Mouse (Mus musculus) forebrain, embryonic 16.5 days (tissue): ENCODE results near the gene Gm45213. TPM values are rescaled to one million over a fixed set of nuclear protein-coding genes. Genes with fewer than 3 reads are reported as not detected.

Source experiments
- ATAC-seq: fragments of 200-750 bp; cut with Nextera tagmentation; 2 replicates; pipeline ENCODE4 v1.8.0; 2017; ENCODE audit warnings: mild to moderate bottlenecking, moderate library complexity
- H3K27ac ChIP-seq: fragments of 300-500 bp; sonication (generic); 2 replicates; pipeline ENCODE4 v1.5.1; 2014; ENCODE audit warnings: low read length, control low read depth
- H3K27me3 ChIP-seq: fragments of 300-500 bp; sonication (generic); replicated peaks from 2 replicates; pipeline ENCODE4 v1.6.1; 2014; ENCODE audit warnings: low read length; ENCODE audit not compliant: control insufficient read depth, insufficient read depth
- H3K36me3 ChIP-seq: fragments of 300-500 bp; sonication (generic); 2 replicates; pipeline ENCODE4 v1.6.1; 2014; ENCODE audit not compliant: control insufficient read depth, insufficient read depth
- H3K4me1 ChIP-seq: fragments of 300-500 bp; sonication (generic); replicated peaks from 2 replicates; pipeline ENCODE4 v1.6.1; 2014; ENCODE audit warnings: low read length; ENCODE audit not compliant: control insufficient read depth, insufficient read depth
- H3K4me2 ChIP-seq: fragments of 300-500 bp; sonication (generic); 2 replicates; pipeline ENCODE4 v1.6.1; 2014; ENCODE audit warnings: mild to moderate bottlenecking, low read length, control low read depth
- H3K4me3 ChIP-seq: fragments of 300-500 bp; sonication (generic); replicated peaks from 2 replicates; pipeline ENCODE4 v1.5.1; 2014; ENCODE audit warnings: mild to moderate bottlenecking, low read length, control low read depth
- H3K9ac ChIP-seq: fragments of 300-500 bp; sonication (generic); replicated peaks from 2 replicates; pipeline ENCODE4 v1.6.1; 2014; ENCODE audit warnings: low read depth, low read length, control low read depth
- H3K9me3 ChIP-seq: fragments of 300-500 bp; sonication (generic); 2 replicates; pipeline ENCODE4 v1.6.1; 2016; ENCODE audit warnings: low read length; ENCODE audit not compliant: control insufficient read depth
- WGBS: fragments of 180-500 bp; shearing (Covaris S2); extraction: QIAGEN DNeasy Blood & Tissue Kit; methylation state at CpG from one replicate; pipeline ENCODE4 v1.1.7; 2014; 5-methylcytosine and 5-hydroxymethylcytosine counted together
- polyA plus RNA-seq: library from polyadenylated mRNA; unstranded; fragments of >200 nt; fragmentation: Nextera tagmentation; extraction: Ambion mirVana; gene quantifications from 2 replicates; pipeline ENCODE4 v1.2.1, GENCODE M21; 2015

The Gm45213 gene
- polyA plus RNA-seq, 1 experiment from 2014 or later = not detected

- Histone ChIP-seq H3K9ac (no peak overlapping the region), H3K4me2 (no peak overlapping the region), H3K27ac (no peak overlapping the region), H3K36me3 (no peaks in the 10 kb centered on the region), H3K4me1 (peaks cover 11% of the 10 kb centered on the region), H3K4me3 (no peak overlapping the region), H3K27me3 (no peaks in the 10 kb centered on the region), H3K9me3 (no peaks in the 10 kb centered on the region)
- 79% methylated on average over 6 of the region's 6 CpGs for WGBS
- ATAC-seq = no peak
Observed at GRCm38 (mm10) chr7:66010518-66010917, 32.9 kb upstream of the Gm45213 start.

GRCm38 (mm10) chr7:66027747-66028146 lies 15.7 kb upstream of the Gm45213 start:
- Histone ChIP-seq H3K9ac (no peak overlapping the region), H3K27me3 (no peaks in the 10 kb centered on the region), H3K27ac (no peak overlapping the region), H3K36me3 (no peaks in the 10 kb centered on the region), H3K4me3 (no peak overlapping the region), H3K9me3 (no peaks in the 10 kb centered on the region; the same call in 1 of the 2 replicates), H3K4me2 (no peak overlapping the region), H3K4me1 (no peaks in the 10 kb centered on the region)
- 86% methylated on average over 2 of the region's 2 CpGs for WGBS
- 0 out of 2 replicates have a peak, but pooled peaks have one; percentile 45 for ATAC-seq

- Histone ChIP-seq H3K9me3 (no peaks in the 10 kb centered on the region; the same call in 1 of the 2 replicates), H3K27ac (no peak overlapping the region), H3K4me1 (no peaks in the 10 kb centered on the region), H3K27me3 (no peaks in the 10 kb centered on the region), H3K9ac (no peak overlapping the region), H3K36me3 (no peaks in the 10 kb centered on the region), H3K4me2 (no peak overlapping the region), H3K4me3 (no peak overlapping the region)
- WGBS = 48% methylated on average over 6 of the region's 6 CpGs
- ATAC-seq = no peak
Observed at GRCm38 (mm10) chr7:66028766-66029512, 14.5 kb upstream of the Gm45213 start.

GRCm38 (mm10) chr7:66036809-66037208 lies 6.6 kb upstream of the Gm45213 start:
- WGBS = 80% methylated on average over 8 of the region's 8 CpGs
- H3K4me1 ChIP-seq = 0 out of 2 replicates have a peak, but pooled peaks cover 4% of the 10 kb centered on the region
- no peak overlapping the region for H3K9ac ChIP-seq
- no peak overlapping the region for H3K4me2 ChIP-seq
- ATAC-seq = no peak
- H3K27ac ChIP-seq = no peak overlapping the region
- no peaks in the 10 kb centered on the region for H3K9me3 ChIP-seq
- no peak overlapping the region for H3K4me3 ChIP-seq
- H3K36me3 ChIP-seq = no peaks in the 10 kb centered on the region
- no peaks in the 10 kb centered on the region for H3K27me3 ChIP-seq

GRCm38 (mm10) chr7:66038261-66038660 lies 5.1 kb upstream of the Gm45213 start:
- Histone ChIP-seq H3K9me3 (no peaks in the 10 kb centered on the region), H3K4me3 (no peak overlapping the region), H3K9ac (no peak overlapping the region), H3K4me2 (no peak overlapping the region), H3K36me3 (no peaks in the 10 kb centered on the region), H3K27me3 (no peaks in the 10 kb centered on the region), H3K27ac (no peak overlapping the region), H3K4me1 (0 out of 2 replicates have a peak, but pooled peaks cover 4% of the 10 kb centered on the region)
- ATAC-seq = no peak
- 69% methylated on average over 3 of the region's 3 CpGs for WGBS

- no peaks in the 10 kb centered on the region for H3K36me3 ChIP-seq
- no peak for ATAC-seq
- H3K4me3 ChIP-seq = no peak overlapping the region
- no peaks in the 10 kb centered on the region for H3K27me3 ChIP-seq
- WGBS = 74% methylated on average over 11 of the region's 11 CpGs
- H3K4me1 ChIP-seq = peaks cover 7% of the 10 kb centered on the region
- H3K27ac ChIP-seq = no peak overlapping the region
- no peak overlapping the region for H3K9ac ChIP-seq
- no peak overlapping the region for H3K4me2 ChIP-seq
- H3K9me3 ChIP-seq = no peaks in the 10 kb centered on the region
Observed at GRCm38 (mm10) chr7:66038730-66039129, 4.7 kb upstream of the Gm45213 start.

- Histone ChIP-seq H3K27ac (no peak overlapping the region), H3K9ac (no peak overlapping the region), H3K27me3 (no peaks in the 10 kb centered on the region), H3K4me2 (no peak overlapping the region), H3K9me3 (no peaks in the 10 kb centered on the region), H3K4me3 (no peak overlapping the region), H3K36me3 (no peaks in the 10 kb centered on the region), H3K4me1 (peaks cover 18% of the 10 kb centered on the region)
- no peak for ATAC-seq
- WGBS = 82% methylated on average over 18 of the region's 18 CpGs
Observed at GRCm38 (mm10) chr7:66040026-66040814, 3.2 kb upstream of the Gm45213 start.

GRCm38 (mm10) chr7:66044617-66045016 lies 1.2 kb downstream of the Gm45213 start:
- peaks cover 15% of the 10 kb centered on the region for H3K4me1 ChIP-seq
- H3K36me3 ChIP-seq = no peaks in the 10 kb centered on the region
- ATAC-seq = no peak
- H3K4me3 ChIP-seq = no peak overlapping the region
- H3K27me3 ChIP-seq = no peaks in the 10 kb centered on the region
- 39% methylated on average over 9 of the region's 9 CpGs for WGBS
- H3K4me2 ChIP-seq = no peak overlapping the region
- H3K27ac ChIP-seq = no peak overlapping the region
- no peaks in the 10 kb centered on the region for H3K9me3 ChIP-seq
- H3K9ac ChIP-seq = no peak overlapping the region
